Mouse (Mus musculus) liver, adult 2 months (tissue): ENCODE data around the gene Isg20.

Experiments used
- CTCF ChIP-seq: fragments of 200-500 bp; IDR thresholded peaks from 2 replicates; pipeline ENCODE4 v1.5.1; 2011; ENCODE audit warnings: low read depth, low read length, control low read depth
- POLR2A ChIP-seq: fragments of 200-500 bp; IDR thresholded peaks from 2 replicates; pipeline ENCODE4 v1.6.1; 2011; ENCODE audit warnings: low read length, control low read depth; ENCODE audit not compliant: insufficient read depth; ENCODE audit errors: extremely low read depth

- TF ChIP-seq POLR2A (no peak), CTCF (no peak)
Measured at GRCm38 (mm10) chr7:78882469-78882837, 30.8 kb upstream of the Isg20 start.
